Mouse (Mus musculus): ENCODE results near the gene Uchl3. TPM values are rescaled to one million over a fixed set of nuclear protein-coding genes. Genes with fewer than 3 reads are reported as not detected.
A peak's percentile ranks its signal among the peaks of the same experiment; 100 is the strongest.

The Uchl3 gene
- polyA plus RNA-seq, 1 experiment from 2014 or later, result 125 TPM

- Histone ChIP-seq H3K36me3 (peaks cover 17% of the 10 kb centered on the region), H3K4me1 (peaks cover 5% of the 10 kb centered on the region; the same call in 1 of the 2 replicates), H3K9me3 (no peaks in the 10 kb centered on the region), H3K4me3 (no peak overlapping the region), H3K9ac (no peak overlapping the region), H3K4me2 (no peak overlapping the region), H3K27ac (no peak overlapping the region), H3K27me3 (no peaks in the 10 kb centered on the region)
- 88% methylated on average over 6 of the region's 6 CpGs for WGBS
- no peak for ATAC-seq (ENCODE audit: insufficient number of reproducible peaks, insufficient read depth, low FRiP score, low TSS enrichment, low read depth)
Observed at GRCm38 (mm10) chr14:101637381-101637780, 16.4 kb upstream of the Uchl3 start.

- peaks cover 5% of the 10 kb centered on the region; the same call in 1 of the 2 replicates for H3K4me1 ChIP-seq
- under 1% methylated on average over 39 of the region's 39 CpGs for WGBS
- peak; percentile 95 for ATAC-seq (ENCODE audit: insufficient number of reproducible peaks, insufficient read depth, low FRiP score, low TSS enrichment, low read depth)
Observed at GRCm38 (mm10) chr14:101640153-101640843, 13.5 kb upstream of the Uchl3 start, which contains the start of gene Commd6. Gene Commd6 (minus strand): TSS chr14:101640686.

GRCm38 (mm10) chr14:101644948-101645347 lies 8.8 kb upstream of the Uchl3 start:
- no peaks in the 10 kb centered on the region for H3K27me3 ChIP-seq
- no peak overlapping the region for H3K4me3 ChIP-seq
- H3K36me3 ChIP-seq, result no peaks in the 10 kb centered on the region
- no peak overlapping the region for H3K27ac ChIP-seq
- H3K9ac ChIP-seq, result no peak overlapping the region
- ATAC-seq (ENCODE audit: insufficient number of reproducible peaks, insufficient read depth, low FRiP score, low TSS enrichment, low read depth), result no peak
- 75% methylated on average over 1 of the region's 1 CpGs for WGBS
- no peak overlapping the region for H3K4me2 ChIP-seq
- H3K4me1 ChIP-seq, result no peaks in the 10 kb centered on the region
- H3K9me3 ChIP-seq, result no peaks in the 10 kb centered on the region

More at GRCm38 (mm10) chr14:101640153-101640843, 13.5 kb upstream of the Uchl3 start, which contains the start of gene Commd6:
- peak within 1 kb of the TSS; percentile 83 for H3K9ac ChIP-seq
- no peaks in the 10 kb centered on the region for H3K27me3 ChIP-seq
- H3K4me2 ChIP-seq, result peak within 1 kb of the TSS; percentile 72
- H3K4me3 ChIP-seq, result peak within 1 kb of the TSS; percentile 76
- H3K9me3 ChIP-seq, result no peaks in the 10 kb centered on the region
- peak within 1 kb of the TSS; percentile 81 for H3K27ac ChIP-seq
- no peaks in the 10 kb centered on the region for H3K36me3 ChIP-seq

- H3K9ac ChIP-seq, result no peak overlapping the region
- H3K4me2 ChIP-seq, result no peak overlapping the region
- no peaks in the 10 kb centered on the region for H3K27me3 ChIP-seq
- no peaks in the 10 kb centered on the region for H3K36me3 ChIP-seq
- no peak overlapping the region for H3K27ac ChIP-seq
- H3K9me3 ChIP-seq, result no peaks in the 10 kb centered on the region
- 83% methylated on average over 4 of the region's 4 CpGs for WGBS
- 0 out of 2 replicates have a peak, but pooled peaks cover 2% of the 10 kb centered on the region for H3K4me1 ChIP-seq
- no peak overlapping the region for H3K4me3 ChIP-seq
- ATAC-seq (ENCODE audit: insufficient number of reproducible peaks, insufficient read depth, low FRiP score, low TSS enrichment, low read depth), result no peak
Observed at GRCm38 (mm10) chr14:101650551-101650950, 3.2 kb upstream of the Uchl3 start.

GRCm38 (mm10) chr14:101652571-101652970 lies 1.2 kb upstream of the Uchl3 start:
- 92% methylated on average over 6 of the region's 6 CpGs for WGBS
- Histone ChIP-seq H3K27me3 (no peaks in the 10 kb centered on the region), H3K36me3 (no peaks in the 10 kb centered on the region), H3K27ac (no peak overlapping the region), H3K4me3 (no peak overlapping the region), H3K9me3 (no peaks in the 10 kb centered on the region), H3K4me2 (no peak overlapping the region), H3K4me1 (0 out of 2 replicates have a peak, but pooled peaks cover 2% of the 10 kb centered on the region), H3K9ac (no peak overlapping the region)
- ATAC-seq (ENCODE audit: insufficient number of reproducible peaks, insufficient read depth, low FRiP score, low TSS enrichment, low read depth), result no peak

GRCm38 (mm10) chr14:101654526-101654909 lies 751 bp downstream of the Uchl3 start:
- Histone ChIP-seq H3K27ac (no peak overlapping the region), H3K9ac (peak overlapping the region; percentile 89), H3K9me3 (no peaks in the 10 kb centered on the region), H3K4me1 (0 out of 2 replicates have a peak, but pooled peaks cover 2% of the 10 kb centered on the region), H3K4me2 (peak overlapping the region; percentile 85), H3K4me3 (peak overlapping the region; percentile 97), H3K36me3 (0 out of 2 replicates have a peak, but pooled peaks cover 6% of the 10 kb centered on the region), H3K27me3 (no peaks in the 10 kb centered on the region)
- WGBS, result under 1% methylated on average over 10 of the region's 10 CpGs
- ATAC-seq (ENCODE audit: insufficient number of reproducible peaks, insufficient read depth, low FRiP score, low TSS enrichment, low read depth), result no peak

GRCm38 (mm10) chr14:101656307-101656706 lies 2.5 kb downstream of the Uchl3 start:
- H3K36me3 ChIP-seq, result peaks cover 10% of the 10 kb centered on the region; the same call in 1 of the 2 replicates
- H3K9me3 ChIP-seq, result no peaks in the 10 kb centered on the region
- no peak overlapping the region for H3K4me3 ChIP-seq
- H3K4me1 ChIP-seq, result 0 out of 2 replicates have a peak, but pooled peaks cover 2% of the 10 kb centered on the region
- H3K27me3 ChIP-seq, result no peaks in the 10 kb centered on the region
- ATAC-seq (ENCODE audit: insufficient number of reproducible peaks, insufficient read depth, low FRiP score, low TSS enrichment, low read depth), result no peak
- H3K27ac ChIP-seq, result no peak overlapping the region
- no peak overlapping the region for H3K9ac ChIP-seq
- H3K4me2 ChIP-seq, result no peak overlapping the region
- WGBS, result 81% methylated on average over 10 of the region's 10 CpGs

- no peaks in the 10 kb centered on the region for H3K27me3 ChIP-seq
- no peak overlapping the region for H3K4me3 ChIP-seq
- no peak overlapping the region for H3K4me2 ChIP-seq
- H3K36me3 ChIP-seq, result peaks cover 13% of the 10 kb centered on the region; the same call in 1 of the 2 replicates
- no peaks in the 10 kb centered on the region for H3K4me1 ChIP-seq
- H3K9ac ChIP-seq, result no peak overlapping the region
- ATAC-seq (ENCODE audit: insufficient number of reproducible peaks, insufficient read depth, low FRiP score, low TSS enrichment, low read depth), result no peak
- 62% methylated on average over 3 of the region's 3 CpGs for WGBS
- no peaks in the 10 kb centered on the region for H3K9me3 ChIP-seq
- H3K27ac ChIP-seq, result no peak overlapping the region
Observed at GRCm38 (mm10) chr14:101661654-101662412, 8.1 kb downstream of the Uchl3 start.

- 83% methylated on average over 3 of the region's 3 CpGs for WGBS
- peaks cover 17% of the 10 kb centered on the region for H3K36me3 ChIP-seq
- H3K4me1 ChIP-seq, result no peaks in the 10 kb centered on the region
- H3K4me2 ChIP-seq, result no peak overlapping the region
- ATAC-seq (ENCODE audit: insufficient number of reproducible peaks, insufficient read depth, low FRiP score, low TSS enrichment, low read depth), result no peak
- H3K9ac ChIP-seq, result no peak overlapping the region
- no peaks in the 10 kb centered on the region for H3K27me3 ChIP-seq
- H3K4me3 ChIP-seq, result no peak overlapping the region
- H3K9me3 ChIP-seq, result no peaks in the 10 kb centered on the region
- H3K27ac ChIP-seq, result no peak overlapping the region
Observed at GRCm38 (mm10) chr14:101664274-101664673, 10.5 kb downstream of the Uchl3 start.

GRCm38 (mm10) chr14:101666056-101666455 lies 12.3 kb downstream of the Uchl3 start:
- Histone ChIP-seq H3K4me2 (no peak overlapping the region), H3K27me3 (no peaks in the 10 kb centered on the region), H3K9me3 (no peaks in the 10 kb centered on the region), H3K4me3 (no peak overlapping the region), H3K9ac (no peak overlapping the region), H3K27ac (no peak overlapping the region), H3K36me3 (peaks cover 30% of the 10 kb centered on the region), H3K4me1 (no peaks in the 10 kb centered on the region)
- 85% methylated on average over 7 of the region's 7 CpGs for WGBS
- no peak for ATAC-seq (ENCODE audit: insufficient number of reproducible peaks, insufficient read depth, low FRiP score, low TSS enrichment, low read depth)

- no peak overlapping the region for H3K4me2 ChIP-seq
- 83% methylated on average over 5 of the region's 5 CpGs for WGBS
Observed at GRCm38 (mm10) chr14:101666536-101666935, 12.8 kb downstream of the Uchl3 start.

More at GRCm38 (mm10) chr14:101666536-101666935, 12.8 kb downstream of the Uchl3 start:
- Histone ChIP-seq H3K4me3 (no peak overlapping the region), H3K4me1 (no peaks in the 10 kb centered on the region), H3K27me3 (no peaks in the 10 kb centered on the region), H3K27ac (no peak overlapping the region), H3K9ac (no peak overlapping the region), H3K36me3 (peaks cover 29% of the 10 kb centered on the region), H3K9me3 (no peaks in the 10 kb centered on the region)
- ATAC-seq (ENCODE audit: insufficient number of reproducible peaks, insufficient read depth, low FRiP score, low TSS enrichment, low read depth), result no peak

All from embryonic facial prominence, embryonic 13.5 days (tissue).